Mouse (Mus musculus): ENCODE results near the gene Pgam2. TPM values are rescaled to one million over a fixed set of nuclear protein-coding genes. Genes with fewer than 3 reads are reported as not detected.

The Pgam2 gene
- total RNA-seq, 2 experiments from 2014 or later = 6.2 to 7.1 TPM

- DNase-seq (ENCODE audit: low spot score in 2 of 2) = no peak
These were observed 23.5 kb downstream of the Pgam2 start for GRCm38 (mm10) chr11:5780035-5780499.

DNA sequence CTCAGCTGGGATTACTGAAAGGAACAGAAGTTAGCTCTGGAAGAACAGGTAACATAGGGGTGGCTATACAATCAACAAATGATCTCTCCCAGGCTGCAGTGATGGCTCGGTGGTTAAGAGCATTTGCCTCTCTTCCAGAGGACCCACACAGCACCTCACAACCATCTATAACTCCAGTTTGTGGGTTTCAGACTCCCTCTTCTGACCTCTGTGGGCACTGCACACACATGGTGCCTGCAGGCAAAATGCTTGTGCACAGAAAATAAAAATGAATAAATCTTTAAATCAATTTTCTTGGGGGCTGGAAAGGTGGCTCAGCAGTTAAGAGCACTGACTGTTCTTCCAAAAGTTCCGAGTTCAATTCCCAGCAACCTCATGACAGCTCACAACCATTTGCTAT lies 25.1 kb downstream of the Pgam2 start:
- no peak for DNase-seq (ENCODE audit: low spot score in 2 of 2)

GRCm38 (mm10) chr11:5766019-5766418 lies 37.5 kb downstream of the Pgam2 start:
- no peak for DNase-seq (ENCODE audit: low spot score in 2 of 2)

GRCm38 (mm10) chr11:5762633-5762982 lies 40.9 kb downstream of the Pgam2 start:
- DNase-seq (ENCODE audit: low spot score in 2 of 2) = no peak

GRCm38 (mm10) chr11:5761820-5762632 lies 41.5 kb downstream of the Pgam2 start, which contains the start of gene Urgcp:
Urgcp (minus strand) TSS chr11:5762376.
- DNase-seq (ENCODE audit: low spot score in 2 of 2) = peak; percentile 91 to 92

GRCm38 (mm10) chr11:5753755-5754154 lies 49.8 kb downstream of the Pgam2 start:
- no peak for DNase-seq (ENCODE audit: low spot score in 2 of 2)

Other genes starting within 250 kb of the Pgam2 start
- gene Ankrd36, start 234.0 kb downstream of the Pgam2 start, total RNA-seq (2021) = not detected
- gene Mrps24, start 88.1 kb downstream of the Pgam2 start, total RNA-seq (2021) = 10 to 100 TPM; 65.5 to 65.9 TPM
- gene Urgcp, start 41.4 kb downstream of the Pgam2 start, total RNA-seq (2021) = 10 to 100 TPM; 64.2 to 78.5 TPM
- gene Dbnl, start 15.2 kb downstream of the Pgam2 start, total RNA-seq (2021) = 10 to 100 TPM; 69.0 to 70.5 TPM
- gene Polm, start 34.3 kb upstream of the Pgam2 start, total RNA-seq (2021) = 10 to 100 TPM in 1 of 2 experiments, 1 to 10 TPM in 1; 8.2 to 11.4 TPM
- gene Aebp1, start 58.2 kb upstream of the Pgam2 start, total RNA-seq (2021) = 10 to 100 TPM; 21.4 to 23.5 TPM
- gene Pold2, start 74.6 kb upstream of the Pgam2 start, total RNA-seq (2021) = 10 to 100 TPM; 27.1 to 29.0 TPM
- gene Myl7, start 95.0 kb upstream of the Pgam2 start, total RNA-seq (2021) = not detected
- gene Gck, start 146.3 kb upstream of the Pgam2 start, total RNA-seq (2021) = 1 to 10 TPM in 1 of 2 experiments, under 1 TPM in 1; 0.44 to 1.2 TPM
- gene Ykt6, start 152.0 kb upstream of the Pgam2 start, total RNA-seq (2021) = 10 to 100 TPM; 78.9 to 79.3 TPM